Mouse (Mus musculus) hindbrain, embryonic 11.5 days (tissue): Measurements from ENCODE around the gene Kcnh8. TPM values are rescaled to one million over a fixed set of nuclear protein-coding genes. Genes with fewer than 3 reads are reported as not detected.

Experiments used
- ATAC-seq: fragments of 200-750 bp; cut with Nextera tagmentation; 2 replicates; pipeline ENCODE4 v1.8.0; 2017; ENCODE audit warnings: mild to moderate bottlenecking, moderate TSS enrichment, moderate library complexity; ENCODE audit not compliant: low FRiP score
- DNase-seq: peaks from one replicate; pipeline ENCODE4 v3.0.0-alpha.2; 2015; ENCODE audit warnings: low spot score
- H3K27ac ChIP-seq: fragments of 300-500 bp; sonication (generic); 2 replicates; pipeline ENCODE4 v1.5.1; 2014; ENCODE audit warnings: mild to moderate bottlenecking, low read depth, low read length
- H3K27me3 ChIP-seq: fragments of 300-500 bp; sonication (generic); 2 replicates; pipeline ENCODE4 v1.6.1; 2014; ENCODE audit warnings: mild to moderate bottlenecking, low read length, moderate library complexity, mixed read lengths; ENCODE audit not compliant: control insufficient read depth, insufficient read depth
- H3K36me3 ChIP-seq: fragments of 300-500 bp; sonication (generic); 2 replicates; pipeline ENCODE4 v1.6.1; 2014; ENCODE audit warnings: mild to moderate bottlenecking, low read length, moderate library complexity, mixed read lengths; ENCODE audit not compliant: control insufficient read depth, insufficient read depth
- H3K4me1 ChIP-seq: fragments of 300-500 bp; sonication (generic); replicated peaks from 2 replicates; pipeline ENCODE4 v1.6.1; 2014; ENCODE audit warnings: low read length, mixed read lengths; ENCODE audit not compliant: control insufficient read depth, insufficient read depth
- H3K4me2 ChIP-seq: fragments of 300-500 bp; sonication (generic); replicated peaks from 2 replicates; pipeline ENCODE4 v1.6.1; 2014; ENCODE audit warnings: mild to moderate bottlenecking, low read depth, low read length
- H3K4me3 ChIP-seq: fragments of 300-500 bp; sonication (generic); 2 replicates; pipeline ENCODE4 v1.5.1; 2014; ENCODE audit warnings: low read depth, low read length
- H3K9ac ChIP-seq: fragments of 300-500 bp; sonication (generic); 2 replicates; pipeline ENCODE4 v1.6.1; 2014; ENCODE audit warnings: low read depth, low read length
- H3K9me3 ChIP-seq: fragments of 300-500 bp; sonication (generic); 2 replicates; pipeline ENCODE4 v1.6.1; 2016; ENCODE audit warnings: low read length; ENCODE audit not compliant: control insufficient read depth
- WGBS: fragments of 180-500 bp; shearing (Covaris S2); extraction: QIAGEN DNeasy Blood & Tissue Kit; methylation state at CpG from one replicate; pipeline ENCODE4 v1.1.7; 2014; 5-methylcytosine and 5-hydroxymethylcytosine counted together
- polyA plus RNA-seq: library from polyadenylated mRNA; unstranded; fragments of >200 nt; fragmentation: Nextera tagmentation; extraction: Ambion mirVana; gene quantifications from 2 replicates; pipeline ENCODE4 v1.2.1, GENCODE M21; 2014

Gene Kcnh8
- polyA plus RNA-seq: 2.8 and 3.1 TPM in 2 replicates

DNA sequence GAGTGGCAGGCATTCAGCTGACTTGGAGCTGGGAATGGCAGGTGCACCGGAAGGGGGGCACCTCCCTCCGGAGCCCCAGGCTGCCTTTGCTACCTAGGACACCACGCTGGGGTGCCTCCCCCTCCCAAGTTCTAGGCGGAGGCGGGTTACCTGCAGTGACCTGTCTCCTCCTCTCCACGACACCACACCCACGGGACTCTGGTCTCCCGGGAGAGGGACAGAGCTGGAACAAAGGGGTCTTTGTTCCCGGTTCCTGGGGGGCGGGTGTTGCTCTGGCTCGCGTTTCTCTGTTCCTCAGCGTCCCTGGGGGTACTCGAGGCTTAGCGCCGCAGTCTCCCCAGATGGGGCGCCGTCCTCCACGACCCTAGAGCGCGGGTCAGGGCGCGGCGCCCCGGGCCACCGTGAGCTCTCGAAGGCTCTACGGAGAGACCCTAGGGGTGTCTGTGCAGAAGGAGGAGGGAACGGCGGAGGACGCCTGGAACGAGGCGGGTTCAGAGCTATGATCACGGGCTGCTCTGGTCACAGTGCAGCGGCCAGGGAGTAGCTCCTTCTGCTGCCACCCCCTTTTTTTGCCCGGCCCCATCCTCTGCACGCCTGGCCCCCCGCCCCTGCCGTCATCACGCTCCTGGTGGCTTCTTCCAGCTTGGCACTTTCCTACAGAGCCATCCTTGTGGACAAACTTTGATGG is at the start of gene Kcnh8:
Kcnh8 (plus strand) TSS at position 617 of the 688 bp plus-strand sequence.
- H3K9me3 ChIP-seq: no peaks in the 10 kb centered on the region
- no peaks in the 10 kb centered on the region for H3K36me3 ChIP-seq
- H3K4me1 ChIP-seq: no peaks in the 10 kb centered on the region
- peak within 1 kb of the TSS; percentile 86 for H3K27ac ChIP-seq
- DNase-seq (peak; percentile 69), ATAC-seq (peak; percentile 73)
- whole genome bisulfite sequencing: under 1% methylated on average over 36 of the region's 40 CpGs
- H3K27me3 ChIP-seq: peaks cover 9% of the 10 kb centered on the region
- peak within 1 kb of the TSS; percentile 61 for H3K4me3 ChIP-seq
- H3K9ac ChIP-seq: peak within 1 kb of the TSS; percentile 82
- H3K4me2 ChIP-seq: peak within 1 kb of the TSS; percentile 94

- Histone ChIP-seq H3K9me3 (no peaks in the 10 kb centered on the region), H3K4me1 (no peaks in the 10 kb centered on the region), H3K4me3 (no peak overlapping the region), H3K27ac (no peak overlapping the region), H3K36me3 (no peaks in the 10 kb centered on the region), H3K27me3 (no peaks in the 10 kb centered on the region), H3K9ac (no peak overlapping the region), H3K4me2 (no peak overlapping the region)
- WGBS: 35% methylated on average over 13 of the region's 13 CpGs
- DNase-seq (peak; percentile 78), ATAC-seq (peak; percentile 88)
These were observed 42.4 kb upstream of the Kcnh8 start for GRCm38 (mm10) chr17:52559961-52560720.

DNA sequence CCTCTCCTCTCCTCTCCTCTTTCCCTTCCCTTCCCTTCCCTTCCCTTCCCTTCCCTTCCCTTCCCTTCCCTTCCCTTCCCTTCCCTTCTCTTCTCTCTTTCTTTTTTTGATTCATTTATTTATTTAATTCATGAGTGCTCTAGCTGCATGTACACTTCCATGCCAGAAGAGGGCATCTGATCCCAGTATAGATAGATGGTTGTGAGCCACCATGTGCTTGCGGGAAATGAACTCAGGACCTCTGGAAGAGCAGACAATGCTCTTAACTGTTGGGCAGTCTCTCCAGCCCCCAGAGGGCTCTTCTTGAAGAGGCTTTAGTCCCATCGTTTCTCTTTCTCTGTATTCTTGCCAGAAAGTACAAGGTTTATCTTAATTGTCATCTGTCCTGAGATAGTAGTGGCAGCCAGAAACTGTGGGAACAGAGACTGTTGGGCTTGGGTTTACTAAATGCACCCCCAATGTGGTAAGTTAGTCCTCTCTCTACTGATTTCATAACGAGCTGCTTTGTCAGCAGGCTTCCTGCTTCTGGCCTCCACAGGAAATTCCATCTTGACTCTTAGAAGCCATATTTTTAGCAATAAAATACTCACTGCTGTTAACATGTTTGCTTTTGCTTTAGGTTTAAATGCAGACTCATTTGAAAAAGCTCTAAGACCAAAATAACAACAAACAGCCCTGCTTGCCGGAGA is 36.9 kb upstream of the Kcnh8 start:
- Histone ChIP-seq H3K9me3 (no peaks in the 10 kb centered on the region), H3K36me3 (no peaks in the 10 kb centered on the region), H3K4me2 (no peak overlapping the region), H3K27me3 (no peaks in the 10 kb centered on the region), H3K4me1 (no peaks in the 10 kb centered on the region), H3K27ac (no peak overlapping the region), H3K9ac (no peak overlapping the region), H3K4me3 (no peak overlapping the region)
- DNase-seq (peak; percentile 16), ATAC-seq (no peak)
- WGBS: 70% methylated on average over 4 of the region's 4 CpGs

- H3K4me1 ChIP-seq: no peaks in the 10 kb centered on the region
- no peak overlapping the region for H3K4me2 ChIP-seq
- H3K27me3 ChIP-seq: no peaks in the 10 kb centered on the region
- peak; percentile 41 for DNase-seq
- no peaks in the 10 kb centered on the region for H3K36me3 ChIP-seq
- H3K27ac ChIP-seq: no peak overlapping the region
- no peaks in the 10 kb centered on the region for H3K9me3 ChIP-seq
- no peak overlapping the region for H3K9ac ChIP-seq
- H3K4me3 ChIP-seq: no peak overlapping the region
- 84% methylated on average over 4 of the region's 4 CpGs for WGBS
- ATAC-seq: peak; percentile 77
These were observed 32.8 kb upstream of the Kcnh8 start for GRCm38 (mm10) chr17:52569584-52570270.

DNA sequence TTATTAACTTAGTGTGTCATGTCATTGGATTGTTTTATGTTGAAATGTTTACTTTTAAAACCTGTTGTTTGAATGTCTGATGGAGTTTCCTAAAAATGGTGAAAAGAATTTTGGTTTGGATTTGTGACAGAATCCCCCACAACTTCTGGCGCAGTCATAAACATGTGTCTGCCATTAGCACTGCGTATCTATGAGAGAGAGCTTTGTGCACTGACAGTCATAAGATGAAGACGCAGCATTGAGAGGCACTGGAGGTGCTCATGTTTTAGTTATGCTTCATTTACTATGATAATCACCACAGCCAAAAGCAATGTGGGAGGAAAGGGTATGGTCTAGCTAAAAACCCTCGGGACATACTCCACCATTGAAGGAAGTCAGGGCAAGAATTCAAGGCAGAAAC is 30.3 kb upstream of the Kcnh8 start:
- Histone ChIP-seq H3K4me3 (no peak overlapping the region), H3K27me3 (no peaks in the 10 kb centered on the region), H3K4me2 (no peak overlapping the region), H3K36me3 (no peaks in the 10 kb centered on the region), H3K27ac (no peak overlapping the region), H3K9me3 (no peaks in the 10 kb centered on the region), H3K4me1 (no peaks in the 10 kb centered on the region), H3K9ac (no peak overlapping the region)
- WGBS: 68% methylated on average over 4 of the region's 4 CpGs
- DNase-seq: no peak
- no peak for ATAC-seq

DNA sequence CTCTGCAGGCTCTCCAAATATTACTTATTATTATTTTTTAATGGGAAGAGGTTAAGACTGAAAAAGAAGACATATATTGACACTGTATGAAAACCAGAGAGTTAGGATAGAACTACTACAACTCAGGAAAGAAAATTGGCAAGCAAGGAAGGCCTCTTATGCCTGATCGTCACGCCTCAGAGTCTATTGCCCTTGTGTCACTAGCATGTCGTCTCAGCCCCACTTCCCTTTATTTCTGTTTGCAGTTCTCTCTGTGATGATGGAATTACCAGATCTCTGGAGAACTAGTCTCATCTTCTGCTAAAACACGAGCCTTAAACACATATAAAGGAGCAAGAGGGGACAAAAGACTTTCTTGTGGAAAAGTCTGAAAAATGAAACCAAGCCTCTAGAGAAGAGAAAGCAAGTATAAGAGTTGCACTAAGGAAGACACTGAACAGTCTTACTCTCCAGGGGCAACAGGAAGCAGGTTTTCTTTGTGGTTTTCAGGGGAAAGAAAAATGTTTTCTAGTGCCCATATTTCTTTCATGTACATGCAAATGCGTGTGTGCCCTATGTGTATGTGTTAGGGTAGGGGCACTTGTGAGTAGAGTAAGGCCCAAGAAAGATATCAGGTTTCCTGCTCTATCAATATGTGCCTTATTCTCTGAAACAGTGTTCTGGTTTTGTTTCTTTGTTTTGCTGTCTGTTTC is 10.9 kb upstream of the Kcnh8 start:
- H3K4me3 ChIP-seq: no peak overlapping the region
- 79% methylated on average over 5 of the region's 5 CpGs for WGBS
- H3K9ac ChIP-seq: no peak overlapping the region
- DNase-seq (no peak), ATAC-seq (no peak)
- H3K27me3 ChIP-seq: no peaks in the 10 kb centered on the region
- no peak overlapping the region for H3K4me2 ChIP-seq
- H3K27ac ChIP-seq: no peak overlapping the region
- no peaks in the 10 kb centered on the region for H3K36me3 ChIP-seq
- no peaks in the 10 kb centered on the region for H3K4me1 ChIP-seq
- H3K9me3 ChIP-seq: no peaks in the 10 kb centered on the region

DNA sequence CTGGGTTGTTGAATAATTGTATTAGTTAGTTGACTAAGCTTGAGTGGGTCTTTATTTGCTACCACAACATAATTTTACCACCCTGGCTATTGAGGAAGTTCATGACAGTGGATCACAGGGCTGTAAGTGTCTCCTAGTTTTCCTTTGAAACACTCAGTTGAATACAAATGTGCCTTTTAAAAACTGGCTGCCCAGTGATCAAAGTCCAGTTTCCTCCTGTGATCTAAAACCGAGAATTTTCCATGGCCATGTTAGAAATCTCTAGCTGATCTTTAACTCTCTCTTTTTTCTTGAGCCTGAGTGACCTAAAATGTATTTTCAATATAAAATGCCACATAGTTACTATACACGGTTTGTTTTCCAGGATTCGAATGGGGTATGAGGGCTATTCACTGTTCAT is 3.4 kb upstream of the Kcnh8 start:
- H3K9me3 ChIP-seq: no peaks in the 10 kb centered on the region
- no peaks in the 10 kb centered on the region for H3K36me3 ChIP-seq
- WGBS: 88% methylated on average over 3 of the region's 3 CpGs
- no peak overlapping the region for H3K4me3 ChIP-seq
- no peak overlapping the region for H3K27ac ChIP-seq
- H3K4me1 ChIP-seq: no peaks in the 10 kb centered on the region
- ATAC-seq (no peak), DNase-seq (no peak)
- H3K27me3 ChIP-seq: peaks cover 9% of the 10 kb centered on the region
- no peak overlapping the region for H3K9ac ChIP-seq
- H3K4me2 ChIP-seq: no peak overlapping the region

- Histone ChIP-seq H3K9me3 (no peaks in the 10 kb centered on the region), H3K4me2 (peak overlapping the region; percentile 94), H3K27ac (peak overlapping the region; percentile 86), H3K4me3 (peak overlapping the region; percentile 61), H3K9ac (peak overlapping the region; percentile 82), H3K27me3 (peaks cover 9% of the 10 kb centered on the region), H3K36me3 (no peaks in the 10 kb centered on the region), H3K4me1 (no peaks in the 10 kb centered on the region)
- WGBS: 1% methylated on average over 19 of the region's 22 CpGs
- ATAC-seq: peak; percentile 94
- peak; percentile 87 for DNase-seq
These were observed 1.6 kb upstream of the Kcnh8 start for GRCm38 (mm10) chr17:52600882-52601371.
